Mouse (Mus musculus) olfactory bulb, adult 2 months (tissue): ENCODE data around the gene Gm21885. TPM values are rescaled to one million over a fixed set of nuclear protein-coding genes. Genes with fewer than 3 reads are reported as not detected.

Experiments
- H3K27ac ChIP-seq: fragments of 200-500 bp; 2 replicates; pipeline ENCODE4 v1.5.1; 2012; ENCODE audit warnings: low read depth, low read length; ENCODE audit not compliant: insufficient read depth
- H3K4me1 ChIP-seq: fragments of 200-500 bp; 2 replicates; pipeline ENCODE4 v1.6.1; 2012; ENCODE audit warnings: low read length; ENCODE audit not compliant: control insufficient read depth, insufficient read depth
- H3K4me3 ChIP-seq: fragments of 200-500 bp; 2 replicates; pipeline ENCODE4 v1.5.1; 2012; ENCODE audit warnings: mild to moderate bottlenecking, low read depth, low read length, moderate library complexity; ENCODE audit not compliant: insufficient read depth
- CTCF ChIP-seq: fragments of 200-500 bp; IDR thresholded peaks from 2 replicates; pipeline ENCODE4 v1.5.1; 2012; ENCODE audit warnings: low read depth, mild to moderate bottlenecking, low read length, moderate library complexity; ENCODE audit not compliant: insufficient read depth
- POLR2A ChIP-seq: fragments of 200-500 bp; IDR thresholded peaks from 2 replicates; pipeline ENCODE4 v1.6.1; 2012; ENCODE audit warnings: mild to moderate bottlenecking, low read depth, low read length, moderate library complexity; ENCODE audit not compliant: insufficient read depth
- WGBS: fragments of 180-500 bp; shearing (Covaris S2); methylation state at CpG from one replicate; pipeline ENCODE4 v1.1.7; 2018; 5-methylcytosine and 5-hydroxymethylcytosine counted together
- polyA plus RNA-seq: library from polyadenylated mRNA; stranded (reverse); fragments of >200 nt; gene quantifications from 2 replicates; pipeline ENCODE4 v1.2.4, GENCODE M21; 2012; ENCODE audit warnings: low replicate concordance; ENCODE audit not compliant: missing spikeins, insufficient read depth, insufficient read length

Gm21885 gene
- polyA plus RNA-seq, 1 experiment: not detected

- Histone ChIP-seq H3K4me3 (no peak overlapping the region), H3K27ac (no peak overlapping the region), H3K4me1 (peaks cover 35% of the 10 kb centered on the region)
- WGBS: 59% methylated on average over 9 of the region's 9 CpGs
- TF ChIP-seq POLR2A (no peak), CTCF (no peak)
Measured at GRCm38 (mm10) chr11:94244385-94244784, 37.3 kb upstream of the Gm21885 start.

GRCm38 (mm10) chr11:94245955-94246788, 35.5 kb upstream of the Gm21885 start, which contains the start of gene Wfikkn2:
Gene Wfikkn2 (minus strand): TSS chr11:94246005.
- WGBS: 42% methylated on average over 17 of the region's 17 CpGs
- TF ChIP-seq CTCF: no peak
- TF ChIP-seq POLR2A: no peak
- no peak within 1 kb of the TSS for H3K4me3 ChIP-seq
- no peak within 1 kb of the TSS for H3K27ac ChIP-seq
- H3K4me1 ChIP-seq: peaks cover 30% of the 10 kb centered on the region

- Histone ChIP-seq H3K4me1 (peaks cover 30% of the 10 kb centered on the region), H3K27ac (no peak overlapping the region), H3K4me3 (no peak overlapping the region)
- 71% methylated on average over 8 of the region's 8 CpGs for WGBS
- no peak for TF ChIP-seq POLR2A
- no peak for TF ChIP-seq CTCF
Measured at GRCm38 (mm10) chr11:94246789-94247061, 34.9 kb upstream of the Gm21885 start.

- WGBS: 77% methylated on average over 9 of the region's 9 CpGs
- no peak overlapping the region for H3K4me3 ChIP-seq
Measured at GRCm38 (mm10) chr11:94253156-94253555, 28.5 kb upstream of the Gm21885 start.

GRCm38 (mm10) chr11:94253691-94254090, 28.0 kb upstream of the Gm21885 start:
- no peak for TF ChIP-seq POLR2A
- TF ChIP-seq CTCF: no peak
- Histone ChIP-seq H3K4me1 (peaks cover 12% of the 10 kb centered on the region), H3K27ac (no peak overlapping the region), H3K4me3 (no peak overlapping the region)
- whole genome bisulfite sequencing: 64% methylated on average over 10 of the region's 10 CpGs

More at GRCm38 (mm10) chr11:94253156-94253555, 28.5 kb upstream of the Gm21885 start:
- Histone ChIP-seq H3K27ac (no peak overlapping the region), H3K4me1 (peaks cover 12% of the 10 kb centered on the region)
- TF ChIP-seq CTCF (no peak), POLR2A (no peak)

GRCm38 (mm10) chr11:94255733-94256132, 25.9 kb upstream of the Gm21885 start:
- H3K27ac ChIP-seq: no peak overlapping the region
- peaks cover 12% of the 10 kb centered on the region for H3K4me1 ChIP-seq
- TF ChIP-seq POLR2A (no peak), CTCF (no peak)
- no peak overlapping the region for H3K4me3 ChIP-seq
- 42% methylated on average over 5 of the region's 5 CpGs for WGBS

GRCm38 (mm10) chr11:94257987-94258386, 23.7 kb upstream of the Gm21885 start:
- 43% methylated on average over 14 of the region's 14 CpGs for WGBS

GRCm38 (mm10) chr11:94259814-94260213, 21.9 kb upstream of the Gm21885 start:
- peaks cover 11% of the 10 kb centered on the region for H3K4me1 ChIP-seq
- H3K27ac ChIP-seq: no peak overlapping the region
- WGBS: 78% methylated on average over 4 of the region's 4 CpGs
- H3K4me3 ChIP-seq: no peak overlapping the region
- TF ChIP-seq CTCF: no peak
- no peak for TF ChIP-seq POLR2A

More at GRCm38 (mm10) chr11:94257987-94258386, 23.7 kb upstream of the Gm21885 start:
- TF ChIP-seq CTCF (no peak), POLR2A (no peak)
- Histone ChIP-seq H3K4me3 (no peak overlapping the region), H3K4me1 (peaks cover 12% of the 10 kb centered on the region), H3K27ac (no peak overlapping the region)

- Histone ChIP-seq H3K4me1 (peaks cover 11% of the 10 kb centered on the region), H3K27ac (no peak overlapping the region), H3K4me3 (no peak overlapping the region)
- 85% methylated on average over 6 of the region's 6 CpGs for WGBS
- TF ChIP-seq CTCF: no peak
- TF ChIP-seq POLR2A: no peak
Measured at GRCm38 (mm10) chr11:94261585-94262370, 19.9 kb upstream of the Gm21885 start.
